Mouse (Mus musculus) lung, postnatal 14 days (tissue): Measurements from ENCODE around the gene Ppp2r5a.

ENCODE experiments used
- DNase-seq: peaks from one replicate; pipeline ENCODE4 v3.0.0; 2021

The Ppp2r5a gene

DNA sequence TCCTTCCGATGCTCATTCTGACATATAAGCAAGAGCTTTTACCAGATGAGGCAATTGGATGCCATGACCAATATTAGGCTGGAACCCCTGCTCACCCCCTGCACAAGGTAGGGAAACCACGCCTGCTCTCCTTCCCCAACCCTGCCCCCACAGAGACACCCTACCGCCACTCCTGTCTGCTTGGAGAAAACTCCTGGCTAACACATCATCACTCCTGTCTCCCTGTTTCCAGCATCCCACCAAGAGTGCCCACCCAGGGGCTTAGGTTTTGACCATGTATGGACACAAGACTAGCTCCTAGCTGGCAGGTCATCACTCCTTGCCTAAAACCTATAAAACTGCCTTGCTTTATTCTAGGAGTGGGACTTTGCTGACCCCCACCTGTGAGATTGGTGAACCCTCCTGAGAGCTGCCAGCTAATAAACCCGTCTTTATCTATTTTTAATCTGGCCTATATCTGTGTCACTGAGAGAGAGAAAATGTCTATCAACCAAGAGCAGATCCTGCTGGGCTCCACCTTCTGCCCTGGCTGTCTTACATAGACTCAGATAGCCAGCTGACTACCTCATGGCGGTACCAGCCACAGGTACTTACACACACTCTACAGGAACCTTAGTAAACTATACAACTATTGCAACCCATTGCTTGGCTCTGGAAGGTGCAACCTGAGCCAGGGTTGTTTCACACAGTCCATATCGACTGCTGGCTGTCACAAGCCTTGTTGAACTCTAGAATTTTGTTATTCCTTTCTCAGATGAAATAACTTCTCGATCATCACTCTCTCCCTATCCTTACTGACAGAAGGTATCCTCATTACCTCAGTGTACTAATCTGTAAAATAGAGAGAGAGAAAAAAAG, 78.1 kb downstream of the Ppp2r5a start:
- DNase-seq: no peak

DNA sequence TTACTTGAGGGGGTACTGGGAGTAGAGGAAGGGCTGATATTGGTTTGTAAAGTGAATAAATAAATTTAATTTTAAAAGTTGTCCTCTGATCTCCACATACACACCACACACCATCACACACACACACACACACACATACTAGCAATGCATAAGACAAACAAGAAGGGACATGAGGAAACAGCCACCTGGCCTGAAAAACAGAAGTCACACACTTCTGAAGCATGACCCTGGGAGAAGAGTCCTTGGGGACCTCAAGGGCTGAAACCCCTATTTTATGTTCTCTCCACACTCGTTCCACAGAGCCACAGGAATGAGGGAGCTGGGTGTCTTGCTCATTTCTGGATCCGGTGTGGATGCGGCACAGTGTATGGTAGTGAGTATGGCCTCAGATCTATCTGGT, 79.7 kb downstream of the Ppp2r5a start:
- no peak for DNase-seq

DNA sequence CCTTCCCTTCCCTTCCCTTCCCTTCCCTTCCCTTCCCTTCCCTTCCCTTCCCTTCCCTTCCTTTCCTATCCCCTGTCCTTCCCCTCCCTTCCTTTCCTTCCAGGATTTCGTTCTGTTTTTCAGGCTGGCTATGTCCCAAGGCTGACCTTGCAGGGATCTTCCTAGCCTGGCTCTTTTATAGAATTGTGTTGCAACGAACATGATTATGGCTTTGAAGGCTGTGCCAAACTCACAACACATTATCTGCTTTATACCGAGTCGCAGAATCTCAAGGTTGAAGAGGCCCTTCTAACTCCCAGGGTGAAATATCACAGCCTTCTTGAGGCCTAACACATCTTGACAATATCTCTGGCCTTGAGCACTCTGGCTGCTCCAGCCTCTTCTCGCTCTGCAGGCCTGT, 84.4 kb downstream of the Ppp2r5a start:
- no peak for DNase-seq

DNA sequence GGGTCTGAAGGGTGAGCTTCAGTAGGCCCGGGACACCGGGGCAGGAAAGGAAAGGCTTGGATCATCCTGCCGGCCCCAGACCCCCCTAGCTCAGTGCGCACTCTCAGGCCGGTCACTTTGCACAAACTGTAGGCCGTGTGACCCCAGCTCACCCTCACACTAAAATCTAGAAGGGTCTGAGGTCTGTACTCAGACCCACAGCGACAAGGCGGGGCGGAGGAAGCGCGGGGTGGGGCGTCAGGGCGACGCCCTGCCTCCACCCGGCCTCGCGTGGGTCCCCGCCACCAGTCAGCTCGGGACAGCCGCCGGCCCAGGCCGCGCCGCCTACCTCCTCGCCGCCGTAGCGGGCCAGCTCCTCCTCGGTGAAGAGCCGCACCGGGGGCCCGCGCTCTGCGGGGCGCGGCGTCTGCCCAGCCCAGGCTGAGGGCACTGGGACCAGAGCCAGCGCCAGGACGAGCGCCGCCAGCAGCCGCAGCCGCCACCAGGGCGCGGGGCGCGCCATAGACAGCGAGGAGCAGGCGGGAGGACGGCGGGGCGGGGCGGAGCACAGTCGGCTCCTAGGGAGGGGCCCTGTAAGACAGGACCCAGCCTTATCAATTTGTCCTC, 85.4 kb downstream of the Ppp2r5a start, which contains the start of gene Nenf:
Nenf (minus strand) TSS at position 604 of the 606 bp plus-strand sequence.
- DNase-seq: peak; percentile 82

DNA sequence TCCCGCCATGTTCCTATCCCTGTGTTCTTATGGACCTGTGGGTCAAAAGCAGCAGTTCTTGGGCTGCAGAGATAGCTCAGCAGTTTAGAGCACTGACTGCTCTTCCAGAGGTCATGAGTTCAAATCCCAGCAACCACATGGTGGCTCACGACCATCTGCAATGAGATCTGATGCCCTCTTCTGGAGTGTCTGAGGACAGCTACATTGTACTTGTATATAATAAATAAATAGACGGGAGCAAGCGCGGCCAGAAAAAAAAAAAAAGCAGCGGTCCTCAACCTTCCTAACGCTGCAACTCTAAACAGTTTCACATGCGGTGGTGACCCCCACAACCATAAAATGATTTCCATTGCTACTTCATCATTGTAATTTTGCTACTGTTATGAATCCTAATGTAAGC, 86.3 kb downstream of the Ppp2r5a start:
- DNase-seq: no peak

DNA sequence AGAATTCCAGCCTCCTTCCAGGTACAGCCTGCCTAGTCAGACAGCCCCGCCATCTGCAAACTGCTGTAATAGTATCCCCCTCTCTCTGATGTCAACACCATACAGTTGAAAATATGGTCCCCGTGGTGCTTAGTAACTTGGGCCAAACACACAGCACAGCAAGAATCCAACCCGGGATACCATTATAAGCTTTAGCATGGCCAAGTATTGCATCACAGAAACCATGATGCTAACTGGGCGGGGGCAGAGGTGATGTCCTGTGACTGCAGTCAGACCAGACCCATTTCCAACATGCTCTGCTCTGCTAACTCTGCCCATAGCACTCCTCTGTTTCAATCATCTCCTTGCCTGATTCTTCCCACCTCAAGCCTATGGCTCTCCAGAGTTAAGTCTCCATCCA, 89.1 kb downstream of the Ppp2r5a start:
- no peak for DNase-seq

DNA sequence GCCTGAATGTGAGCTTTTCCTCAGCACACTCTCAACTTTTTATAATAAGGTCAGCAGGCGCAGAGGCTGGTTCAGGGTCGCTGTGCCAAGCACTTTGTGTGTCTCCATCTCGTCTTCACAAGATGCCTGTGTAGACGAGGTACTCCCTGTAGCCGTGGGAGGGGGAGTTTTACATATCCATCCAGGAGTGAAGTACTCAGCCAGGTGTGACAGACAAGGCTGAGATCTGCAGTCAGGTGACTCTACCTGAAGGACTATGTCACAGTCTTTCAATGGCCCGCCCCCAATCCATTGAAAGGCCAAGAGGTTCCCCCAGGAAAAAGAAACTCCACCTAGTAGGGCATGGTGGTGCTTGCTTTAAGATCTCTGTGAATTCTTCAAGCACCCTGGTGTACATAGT, 89.9 kb downstream of the Ppp2r5a start:
- DNase-seq: no peak

DNA sequence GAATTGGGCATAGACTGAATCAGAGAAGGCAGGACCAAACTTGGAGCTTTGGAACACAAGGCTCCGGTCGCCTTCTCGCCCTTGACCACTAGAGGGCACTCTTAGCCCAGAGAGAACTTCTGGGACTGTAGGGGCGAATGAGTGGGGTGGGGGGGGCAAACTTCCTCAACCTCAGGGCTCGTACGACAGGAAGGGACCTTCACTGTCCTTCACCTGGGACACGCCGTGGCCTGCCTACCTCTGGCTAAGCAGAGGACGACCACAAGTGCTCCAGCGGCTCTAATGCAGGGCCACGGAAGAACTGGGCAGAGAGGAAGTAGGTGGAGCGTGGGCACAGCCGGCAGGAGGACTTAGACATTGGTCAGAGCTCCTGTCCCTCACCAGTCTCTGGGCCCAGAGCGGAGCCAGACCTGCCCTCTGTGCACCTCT, 90.5 kb downstream of the Ppp2r5a start:
- peak; percentile 93 for DNase-seq

DNA sequence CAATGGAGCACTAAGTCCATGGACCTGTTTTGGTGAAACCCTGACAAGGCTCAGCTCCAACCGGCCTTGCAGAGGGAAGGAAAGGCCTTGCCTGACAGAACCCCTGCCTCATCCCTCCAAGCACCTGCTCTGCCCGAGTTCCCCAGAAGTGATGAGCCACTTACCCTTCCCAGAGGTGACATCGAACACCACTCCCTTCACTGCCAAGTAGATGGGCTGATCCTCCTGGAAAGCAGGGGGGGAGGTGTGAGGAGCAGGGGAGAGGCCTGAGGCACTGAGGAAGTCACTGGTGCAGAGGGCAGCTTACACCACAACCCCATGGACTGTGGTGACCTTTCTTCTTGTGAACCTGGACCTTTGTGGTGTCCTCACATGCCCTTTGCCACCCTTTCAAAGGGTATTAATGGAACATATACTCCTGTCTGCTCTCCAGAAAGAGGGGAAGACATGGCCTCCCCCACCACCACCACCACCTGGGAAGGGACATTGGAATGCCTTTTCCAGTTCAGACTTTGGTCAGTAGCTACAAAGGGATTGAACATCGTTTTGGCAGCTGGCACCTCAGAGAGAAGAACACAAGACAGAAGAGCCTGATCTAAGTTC, 91.7 kb downstream of the Ppp2r5a start:
- DNase-seq: no peak

DNA sequence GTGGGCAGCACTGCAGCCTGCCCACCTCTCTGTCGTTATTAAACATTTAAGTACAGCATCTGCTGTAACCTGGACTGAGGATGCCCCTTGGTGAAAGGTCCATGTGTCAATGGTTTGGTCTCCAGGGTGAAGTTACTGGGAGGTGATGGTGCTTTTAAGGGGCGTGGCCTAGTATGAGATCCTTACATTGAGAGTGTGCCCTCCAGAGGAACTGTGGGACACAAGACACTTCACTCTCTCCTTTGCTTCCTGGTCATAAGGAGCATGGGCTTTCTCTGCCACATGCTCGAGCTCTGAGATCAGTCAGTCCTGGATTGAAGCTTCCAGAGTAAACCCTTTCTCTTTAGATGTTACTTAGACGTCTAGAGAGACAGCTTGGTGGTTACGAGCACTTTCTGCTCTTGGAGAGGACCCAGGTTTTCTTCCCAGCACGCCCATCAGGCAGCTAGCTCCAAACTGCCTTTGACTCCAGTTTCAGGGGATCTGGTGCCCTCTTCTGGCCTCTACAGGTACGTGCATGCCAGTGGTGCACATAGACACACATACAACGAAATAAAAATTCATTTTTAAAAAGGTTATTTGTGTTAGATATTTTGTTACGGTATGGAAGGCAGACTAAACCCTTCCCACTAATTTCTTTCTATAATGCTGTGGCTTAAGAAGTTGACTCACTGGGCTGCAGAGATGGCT, 95.2 kb downstream of the Ppp2r5a start:
- no peak for DNase-seq

DNA sequence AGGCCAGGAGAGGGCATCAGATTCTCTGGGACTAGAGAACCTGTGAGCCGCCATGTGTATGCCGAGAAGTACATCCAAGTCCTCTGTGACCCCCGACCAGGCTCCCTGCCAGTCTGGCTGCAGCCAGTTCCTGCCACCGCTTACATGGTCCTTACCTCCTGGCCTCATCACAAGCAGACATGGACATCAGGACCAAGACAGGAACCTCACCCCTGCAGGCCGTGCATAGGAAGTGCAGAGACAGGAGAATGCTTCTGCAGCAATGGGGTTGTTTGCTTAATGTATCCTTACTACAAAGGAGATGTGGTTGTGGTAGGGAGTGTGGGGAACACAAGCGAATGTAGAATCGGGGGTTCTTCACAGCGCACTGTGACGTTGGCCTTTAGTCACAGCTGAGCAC, 96.8 kb downstream of the Ppp2r5a start:
- no peak for DNase-seq

DNA sequence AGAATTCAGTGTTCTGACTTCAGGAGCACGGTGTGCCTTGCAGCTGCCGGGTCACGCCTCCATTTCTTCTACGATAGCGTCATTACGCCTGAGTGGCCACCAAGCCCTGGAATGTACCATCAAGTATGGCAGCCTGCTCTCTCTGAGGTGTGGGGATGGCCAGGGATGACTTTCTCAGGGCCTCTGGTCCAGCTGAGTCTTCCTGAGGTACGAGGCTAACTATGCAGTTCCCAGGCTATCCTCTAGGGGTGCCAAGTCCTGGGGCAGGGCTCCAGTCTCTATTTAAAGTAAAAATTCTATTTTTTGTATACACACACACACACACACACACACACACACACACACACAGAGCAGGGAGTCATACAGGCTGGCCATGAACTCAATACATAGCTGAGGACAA, 97.5 kb downstream of the Ppp2r5a start:
- DNase-seq: no peak

DNA sequence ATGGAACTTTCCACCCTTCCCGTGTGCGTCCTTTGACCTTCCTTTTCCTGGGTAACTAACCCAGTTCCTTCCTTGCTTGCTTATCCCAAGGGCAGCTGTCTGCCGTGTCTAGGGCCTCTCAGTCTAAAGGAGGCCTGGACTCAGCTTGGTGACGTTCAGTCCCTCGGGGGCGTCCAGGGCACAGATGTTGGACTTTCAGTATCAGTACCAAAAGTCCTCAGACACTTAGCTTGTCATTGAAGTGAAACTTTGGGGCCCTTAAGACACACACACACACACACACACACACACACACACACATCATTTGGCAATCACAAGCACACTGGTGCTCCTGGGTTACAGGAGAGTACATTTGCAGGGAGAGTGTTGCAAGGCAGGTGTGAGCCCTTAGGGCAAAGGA, 98.9 kb downstream of the Ppp2r5a start:
- no peak for DNase-seq

DNA sequence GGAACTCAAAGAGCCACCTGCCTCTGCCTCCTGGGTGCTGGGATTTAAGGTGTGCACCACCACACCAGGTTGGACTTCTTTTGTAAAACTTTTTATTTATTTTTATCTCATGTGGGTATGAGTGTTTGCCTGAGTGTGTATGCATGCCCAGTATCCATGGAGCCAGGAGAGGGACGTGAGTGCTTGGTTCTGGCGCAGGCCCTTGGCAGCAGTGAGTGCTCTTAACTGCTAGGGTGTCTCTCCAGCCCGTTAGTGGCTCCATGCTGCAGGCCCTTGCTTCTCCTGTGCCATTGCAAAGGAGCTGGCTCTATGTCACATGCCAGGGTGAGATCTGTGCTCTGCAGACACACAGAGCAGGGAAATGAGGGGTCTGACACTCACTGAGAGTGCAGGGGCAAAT, 99.3 kb downstream of the Ppp2r5a start:
- peak; percentile 45 for DNase-seq
